8 mouse cellular contexts compared by ENCODE assay signal in genomic region chr16:63872313-63872712, GRCm38 (mm10). TPM values are rescaled to one million over a fixed set of nuclear protein-coding genes. Genes with fewer than 3 reads are reported as not detected.
A peak's percentile ranks its signal among the peaks of the same experiment; 100 is the strongest.
DNase-seq lines count a peak whose midpoint lies in the region; ATAC-seq and TF ChIP-seq lines count a peak whose summit lies in the region.

No protein-coding gene starts in this region.

- H3K4me1 ChIP-seq in lung, embryonic 14.5 days (ENCODE audit: insufficient read depth): no peaks in the 10 kb centered on the region

- H3K4me3 ChIP-seq in lung, embryonic 14.5 days (ENCODE audit: low read depth, low read length): no peak overlapping the region

- TF ChIP-seq CTCF in lung, embryonic 14.5 days (IDR thresholded peaks at IDR 0.05; ENCODE audit: low read depth): peak; percentile 87

- H3K27ac ChIP-seq in lung, embryonic 14.5 days (ENCODE audit: low read depth): no peak overlapping the region

- ATAC-seq in CD4-positive, CD25-positive, alpha-beta regulatory T cell, adult 4 months: peak; percentile 81
- ATAC-seq in lung, embryonic 14.5 days (ENCODE audit: insufficient read depth): no peak
- ATAC-seq in erythroblast, adult 5-6 weeks (replicated peaks; ENCODE audit: low FRiP score, poor library complexity, severe bottlenecking): no peak

- H3K9me3 ChIP-seq in lung, embryonic 14.5 days (ENCODE audit: low read depth, low read length): no peaks in the 10 kb centered on the region

- no peak overlapping the region for H3K4me2 ChIP-seq in lung, embryonic 14.5 days

- peak; percentile 36 to 46 for DNase-seq in kidney, postnatal 4 days
- no peak for DNase-seq in kidney, adult 11 months
- peak; percentile 20 for DNase-seq in Muller cell, postnatal 12 days (ENCODE audit: inconsistent ontology term)
- peak; percentile 29 to 48 for DNase-seq in cerebellum, postnatal 36 days
- peak; percentile 82 for DNase-seq in lung, embryonic 14.5 days
- no peak for DNase-seq in urinary bladder, postnatal 10 days (ENCODE audit: low spot score)

- no peak overlapping the region for H3K9ac ChIP-seq in lung, embryonic 14.5 days

- H3K36me3 ChIP-seq in lung, embryonic 14.5 days (ENCODE audit: insufficient read depth): no peaks in the 10 kb centered on the region

- no peaks in the 10 kb centered on the region for H3K27me3 ChIP-seq in lung, embryonic 14.5 days (ENCODE audit: insufficient read depth, low read length)

- 8% methylated on average over 7 of the region's 7 CpGs for WGBS in lung, embryonic 14.5 days

RNA-seq across cellular contexts. Expression of gene Epha3, which starts 8.3 kb away (rescaled TPM):
- polyA plus RNA-seq in CD4-positive, CD25-positive, alpha-beta regulatory T cell, adult 4 months (2017; shearing (Covaris generic)): under 1 TPM; 0.47 to 0.89 TPM
- 55.9 and 61.2 TPM in 2 replicates for polyA plus RNA-seq in lung, embryonic 14.5 days (2014; fragmentation: Nextera tagmentation; extraction: Ambion mirVana)
- total RNA-seq in erythroblast, adult 5-6 weeks (2015; ENCODE audit: low replicate concordance): not detected in 2 replicates
- not detected in 2 replicates for total RNA-seq in erythroblast, adult 5-6 weeks (2017; ENCODE audit: low replicate concordance)

Comparison
In these comparisons a context has a peak if more than half of its experiments do, and no peak if none do; other contexts are left out.
1. DNase-seq: peak in kidney, postnatal 4 days (2 of 2), Muller cell, postnatal 12 days (single experiment), cerebellum, postnatal 36 days (2 of 2) and lung, embryonic 14.5 days (single experiment); none in kidney, adult 11 months (single experiment) and urinary bladder, postnatal 10 days (single experiment).
2. RNA of gene Epha3, which starts 8.3 kb away (polyA plus RNA-seq): 55.9 to 61.2 TPM in lung, embryonic 14.5 days; 0.47 to 0.89 TPM in CD4-positive, CD25-positive, alpha-beta regulatory T cell, adult 4 months; every median in the first group is over 10 times any median in the second.